ENCODE assay signal across 19 mouse cellular contexts in genomic region chr17:16041542-16042251, GRCm38 (mm10).
A peak's percentile ranks its signal among the peaks of the same experiment; 100 is the strongest.
DNase-seq lines count a peak whose midpoint lies in the region; ATAC-seq lines count a peak whose summit lies in the region.
"Had no signal": no experiment of that assay in that cellular context is flagged by ENCODE, and none has a peak within 500 bp of the region (broad histone marks: within the 10 kb centered on the region; RNA-seq: fewer than 3 reads in every experiment).

No protein-coding gene starts in this region.

- H3K27me3 ChIP-seq in midbrain, embryonic 10.5 days (ENCODE audit: low read depth, poor library complexity, severe bottlenecking) = no peaks in the 10 kb centered on the region
- H3K27me3 ChIP-seq in midbrain, embryonic 15.5 days (replicated peaks) = no peaks in the 10 kb centered on the region
- H3K27me3 ChIP-seq in stomach, embryonic 15.5 days (replicated peaks) = no peaks in the 10 kb centered on the region
- H3K27me3 ChIP-seq: forebrain, embryonic 13.5 days; heart, embryonic 13.5 days; hindbrain, embryonic 13.5 days had no signal

- H3K9me3 ChIP-seq in midbrain, embryonic 10.5 days (replicated peaks) = no peaks in the 10 kb centered on the region
- no peaks in the 10 kb centered on the region for H3K9me3 ChIP-seq in midbrain, embryonic 15.5 days
- no peaks in the 10 kb centered on the region for H3K9me3 ChIP-seq in stomach, embryonic 15.5 days
- H3K9me3 ChIP-seq: embryonic facial prominence, embryonic 10.5 days; forebrain, embryonic 13.5 days; heart, embryonic 13.5 days; hindbrain, embryonic 13.5 days had no signal

- peak overlapping the region; percentile 55 for H3K27ac ChIP-seq in midbrain, embryonic 10.5 days (replicated peaks)
- H3K27ac ChIP-seq in midbrain, embryonic 15.5 days = no peak overlapping the region
- H3K27ac ChIP-seq in stomach, embryonic 15.5 days = peak overlapping the region; percentile 69
- H3K27ac ChIP-seq: embryonic facial prominence, embryonic 10.5 days; forebrain, embryonic 13.5 days; heart, embryonic 13.5 days; hindbrain, embryonic 13.5 days had no signal

- no peak for DNase-seq in frontal cortex, adult 2 months (ENCODE audit: extremely low spot score in 1 of 2, low spot score in 1 of 2)
- peak; percentile 15 for DNase-seq in midbrain, embryonic 10.5 days (ENCODE audit: low spot score)
- DNase-seq in layer of hippocampus, postnatal 25 days (ENCODE audit: extremely low spot score in 1 of 2, low spot score in 1 of 2) = no peak
- DNase-seq in yolk sac, embryonic 10.5 days (ENCODE audit: low spot score) = no peak
- DNase-seq: adrenal gland, postnatal 14 days; cerebellum, adult 11-12 months; cerebellum, adult 9-10 months; cerebellum, postnatal 25 days; forebrain, postnatal 0 days; gastrocnemius, postnatal 36 days; heart, adult 11 months; heart, postnatal 4 days had no signal

- H3K4me3 ChIP-seq in midbrain, embryonic 10.5 days = no peak overlapping the region
- no peak overlapping the region for H3K4me3 ChIP-seq in midbrain, embryonic 15.5 days
- no peak overlapping the region for H3K4me3 ChIP-seq in stomach, embryonic 15.5 days (replicated peaks)
- H3K4me3 ChIP-seq: embryonic facial prominence, embryonic 10.5 days; forebrain, embryonic 13.5 days; heart, embryonic 13.5 days; hindbrain, embryonic 13.5 days had no signal

- H3K4me1 ChIP-seq in midbrain, embryonic 10.5 days = peaks cover 17% of the 10 kb centered on the region
- no peaks in the 10 kb centered on the region for H3K4me1 ChIP-seq in midbrain, embryonic 15.5 days
- no peaks in the 10 kb centered on the region for H3K4me1 ChIP-seq in stomach, embryonic 15.5 days
- H3K4me1 ChIP-seq: forebrain, embryonic 13.5 days; hindbrain, embryonic 13.5 days had no signal

- no peak overlapping the region for H3K4me2 ChIP-seq in midbrain, embryonic 15.5 days
- H3K4me2 ChIP-seq in stomach, embryonic 15.5 days = no peak overlapping the region
- H3K4me2 ChIP-seq: forebrain, embryonic 13.5 days; heart, embryonic 13.5 days; hindbrain, embryonic 13.5 days had no signal

- H3K36me3 ChIP-seq in midbrain, embryonic 10.5 days = no peaks in the 10 kb centered on the region
- H3K36me3 ChIP-seq in midbrain, embryonic 15.5 days (replicated peaks) = no peaks in the 10 kb centered on the region
- no peaks in the 10 kb centered on the region for H3K36me3 ChIP-seq in stomach, embryonic 15.5 days
- H3K36me3 ChIP-seq: embryonic facial prominence, embryonic 10.5 days; heart, embryonic 13.5 days; hindbrain, embryonic 13.5 days had no signal

- peak; percentile 41 for ATAC-seq in frontal cortex, adult (ENCODE audit: low TSS enrichment)
- no peak for ATAC-seq in midbrain, embryonic 15.5 days (replicated peaks)
- peak; percentile 83; the same call in 1 of the 2 replicates for ATAC-seq in stomach, embryonic 15.5 days (ENCODE audit: insufficient read depth, low FRiP score, low read depth)
- ATAC-seq: forebrain, embryonic 13.5 days; forebrain, postnatal 0 days had no signal

- WGBS in midbrain, embryonic 10.5 days = 50% methylated on average over 5 of the region's 5 CpGs
- whole genome bisulfite sequencing in midbrain, embryonic 15.5 days = 41% methylated on average over 5 of the region's 5 CpGs
- 51% methylated on average over 5 of the region's 5 CpGs for WGBS in stomach, embryonic 15.5 days

- no peak overlapping the region for H3K9ac ChIP-seq in midbrain, embryonic 15.5 days
- no peak overlapping the region for H3K9ac ChIP-seq in stomach, embryonic 15.5 days
- H3K9ac ChIP-seq: forebrain, embryonic 13.5 days; forebrain, postnatal 0 days; heart, embryonic 13.5 days; hindbrain, embryonic 13.5 days had no signal
